Mouse (Mus musculus): Measurements from ENCODE around the gene Gm5615.

Gene Gm5615

DNA sequence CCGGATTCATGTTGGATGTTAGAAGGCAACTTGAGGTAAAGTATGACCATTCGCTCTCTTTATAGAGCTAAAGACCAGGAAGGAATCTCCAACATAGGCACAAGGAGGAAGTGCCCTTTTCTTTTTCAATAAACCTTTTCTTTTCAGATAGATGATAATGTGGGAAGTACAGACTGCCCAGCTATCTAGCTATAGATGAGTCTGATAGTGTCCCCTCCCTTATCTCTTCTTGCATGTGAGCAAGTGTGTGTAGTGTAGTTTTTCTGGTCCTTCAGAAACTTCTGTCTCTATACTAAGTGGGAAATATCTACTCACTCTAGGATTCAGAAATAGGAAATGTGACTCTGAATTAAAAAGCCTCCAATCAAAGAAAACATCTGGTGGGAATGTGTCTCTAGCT lies at the start of gene Gm5615:
Gm5615 (minus strand) TSS at position 101 of the 400 bp plus-strand sequence.
- DNase-seq (ENCODE audit: low read depth): no peak

DNA sequence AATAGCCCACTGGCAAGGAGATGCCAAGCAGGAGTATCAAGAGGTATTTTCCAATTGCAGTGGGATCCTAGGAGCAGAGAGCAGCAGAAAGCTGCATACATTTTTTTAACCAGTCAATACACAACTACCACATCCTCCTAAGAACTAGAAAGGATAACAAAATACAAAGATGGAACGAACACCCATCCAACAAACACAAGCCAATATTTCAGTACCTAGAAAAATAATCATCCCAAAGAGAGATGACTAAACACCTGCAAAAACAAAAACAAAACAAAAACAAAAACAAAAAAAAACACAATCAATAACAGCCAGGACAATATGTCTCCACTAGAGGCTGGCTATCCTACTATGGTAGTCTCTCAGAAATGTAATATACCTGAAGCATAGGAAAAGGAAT lies 40.8 kb upstream of the Gm5615 start, which contains the start of gene Gm17689:
Gm17689 (minus strand) TSS at position 101 of the 400 bp plus-strand sequence.
- no peak for DNase-seq (ENCODE audit: low read depth)

GRCm38 (mm10) chr9:36504211-36504610 lies 37.6 kb downstream of the Gm5615 start:
- DNase-seq (ENCODE audit: low read depth): no peak

DNA sequence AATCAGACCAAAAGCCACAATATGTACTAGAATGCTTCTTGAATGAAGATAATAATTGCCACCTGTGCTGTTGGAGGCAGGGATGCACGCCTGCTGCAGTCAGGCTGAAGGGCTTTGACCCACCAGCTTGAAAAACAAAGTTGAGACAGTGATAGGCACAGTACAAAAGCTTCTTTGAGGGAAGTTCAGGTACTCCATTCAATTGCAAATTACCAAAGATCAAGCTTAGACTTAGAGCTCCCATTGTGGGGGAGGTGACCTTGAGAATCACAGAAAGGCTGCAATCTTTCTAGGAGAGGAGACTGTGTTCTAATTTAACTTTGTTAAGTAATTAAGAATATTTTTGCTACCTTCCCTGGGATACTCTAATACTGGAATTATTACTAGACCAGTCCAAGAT lies 45.9 kb downstream of the Gm5615 start:
- DNase-seq (ENCODE audit: low read depth): no peak

DNA sequence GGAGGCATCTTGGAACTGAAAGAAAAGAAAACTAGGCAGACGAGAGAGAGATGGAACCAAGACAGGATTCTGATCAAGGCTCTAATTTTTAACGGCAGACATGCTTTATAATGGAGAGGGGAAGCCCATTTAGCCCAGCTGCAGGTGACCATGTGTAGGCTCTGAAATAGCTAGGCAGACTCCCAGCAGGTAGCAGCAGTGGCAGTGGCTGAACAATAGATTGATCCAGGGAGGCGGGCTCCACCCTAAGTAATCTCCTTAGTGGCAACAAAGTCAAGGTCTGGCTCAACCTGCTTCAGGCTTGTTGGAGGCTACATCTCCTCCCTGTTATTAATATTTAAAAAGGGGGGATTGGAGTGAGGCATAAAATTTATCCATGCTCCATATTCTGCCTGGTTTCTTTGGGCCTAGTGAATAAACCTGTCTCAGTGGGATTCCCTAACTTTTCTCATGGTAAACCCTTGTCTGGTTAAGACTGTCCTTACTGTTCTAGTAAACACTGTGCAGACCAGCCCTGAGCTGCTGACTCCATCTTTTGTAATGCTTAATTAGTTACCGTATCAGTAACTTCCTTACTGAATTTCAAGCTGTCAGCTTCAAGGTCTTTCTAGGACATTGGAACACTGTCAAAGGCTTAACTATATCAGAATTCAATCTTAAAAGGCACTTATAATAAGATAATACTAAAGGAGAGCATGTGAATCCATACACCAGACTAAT lies 47.1 kb downstream of the Gm5615 start:
- DNase-seq (ENCODE audit: low read depth): no peak

Data from induced T-regulatory cell, adult 2 months (primary cell).